Mouse (Mus musculus): ENCODE measurements around the gene Vmn1r210. TPM values are rescaled to one million over a fixed set of nuclear protein-coding genes. Genes with fewer than 3 reads are reported as not detected.
"Not testable (repeated sequence)": the region's sequence is repeated elsewhere in the genome, so short reads cannot be mapped to it uniquely, and the experiment has no call there.

The Vmn1r210 gene
- not detected in 2 replicates for polyA plus RNA-seq (2016; fragmentation: Nextera tagmentation; extraction: Ambion mirVana)

- no peaks in the 10 kb centered on the region for H3K9me3 ChIP-seq
- no peak for ATAC-seq (ENCODE audit: insufficient number of reproducible peaks, insufficient read depth, low FRiP score, low TSS enrichment, low read depth)
- no peak within 1 kb of the TSS for H3K9ac ChIP-seq (replicated peaks)
- no peaks in the 10 kb centered on the region for H3K36me3 ChIP-seq
- no peak within 1 kb of the TSS for H3K27ac ChIP-seq
- 51% methylated on average over 4 of the region's 4 CpGs for WGBS
- H3K4me3 ChIP-seq (replicated peaks): no peak within 1 kb of the TSS
- H3K27me3 ChIP-seq: no peaks in the 10 kb centered on the region
- no peaks in the 10 kb centered on the region for H3K4me1 ChIP-seq (replicated peaks)
- H3K4me2 ChIP-seq: no peak within 1 kb of the TSS
Observed at GRCm38 (mm10) chr13:22831248-22831647, at the start of gene Vmn1r210. Gene Vmn1r210, minus strand, starts transcription at chr13:22831348.

GRCm38 (mm10) chr13:22879257-22879656 is 48.1 kb upstream of the Vmn1r210 start:
- no peak for ATAC-seq (ENCODE audit: insufficient number of reproducible peaks, insufficient read depth, low FRiP score, low TSS enrichment, low read depth)
- H3K27ac ChIP-seq: no peak overlapping the region
- no peaks in the 10 kb centered on the region for H3K36me3 ChIP-seq
- no peaks in the 10 kb centered on the region for H3K27me3 ChIP-seq
- H3K9ac ChIP-seq (replicated peaks): no peak overlapping the region
- no peaks in the 10 kb centered on the region for H3K4me1 ChIP-seq (replicated peaks)
- H3K4me3 ChIP-seq (replicated peaks): no peak overlapping the region
- WGBS: 100% methylated on average over 1 of the region's 1 CpGs
- no peak overlapping the region for H3K4me2 ChIP-seq
- no peaks in the 10 kb centered on the region for H3K9me3 ChIP-seq

DNA sequence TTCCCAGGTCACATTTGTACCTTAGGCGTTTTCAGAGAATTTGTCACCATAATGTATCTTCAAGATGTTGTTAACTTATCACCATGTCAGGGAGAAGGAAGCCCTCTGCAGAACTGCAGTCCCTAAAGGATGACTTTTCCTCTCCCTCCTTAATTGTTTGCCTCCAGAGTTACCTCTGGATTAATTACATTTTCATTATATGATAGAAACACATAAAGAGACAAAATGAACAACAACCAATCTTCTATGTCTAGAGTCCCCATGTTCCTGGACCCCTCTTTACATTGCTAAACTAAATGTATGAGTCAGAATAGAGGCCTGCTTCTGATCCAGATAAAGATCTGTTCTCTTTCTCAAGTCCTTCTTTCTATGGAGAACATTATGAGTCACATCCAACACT is 26.3 kb upstream of the Vmn1r210 start, which contains the start of gene Vmn1r211:
Vmn1r211 (minus strand) TSS at position 101 of the 400 bp plus-strand sequence.
- no peak within 1 kb of the TSS for H3K4me2 ChIP-seq
- ATAC-seq (ENCODE audit: insufficient number of reproducible peaks, insufficient read depth, low FRiP score, low TSS enrichment, low read depth): no peak
- H3K27ac ChIP-seq: no peak within 1 kb of the TSS
- no peaks in the 10 kb centered on the region for H3K36me3 ChIP-seq
- no peak within 1 kb of the TSS for H3K4me3 ChIP-seq (replicated peaks)
- no peaks in the 10 kb centered on the region for H3K27me3 ChIP-seq
- 77% methylated on average over 1 of the region's 1 CpGs for WGBS
- H3K4me1 ChIP-seq (replicated peaks): no peaks in the 10 kb centered on the region
- H3K9ac ChIP-seq (replicated peaks): no peak within 1 kb of the TSS
- H3K9me3 ChIP-seq: no peaks in the 10 kb centered on the region

DNA sequence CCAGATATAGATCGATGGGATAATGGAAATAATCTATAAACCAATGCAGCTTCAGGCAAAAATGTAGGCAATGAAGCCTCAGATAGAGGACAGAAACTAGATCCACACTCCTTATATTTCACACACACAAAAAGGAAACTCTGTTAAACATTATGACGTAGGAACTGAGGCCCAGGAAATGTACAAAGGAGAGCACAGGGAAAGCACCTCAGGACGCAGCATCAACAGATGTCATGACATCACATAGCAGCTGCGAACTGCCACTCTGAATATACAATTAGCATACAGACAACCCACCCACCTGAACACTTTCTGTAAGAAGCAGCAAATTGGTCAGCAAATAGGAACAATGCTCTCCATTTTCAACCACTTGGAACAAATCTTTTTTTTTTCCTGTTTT is 23.6 kb upstream of the Vmn1r210 start:
- H3K9ac ChIP-seq (replicated peaks): no peak overlapping the region

GRCm38 (mm10) chr13:22846798-22847197 is 15.7 kb upstream of the Vmn1r210 start:
- Histone ChIP-seq H3K27me3 (no peaks in the 10 kb centered on the region), H3K36me3 (no peaks in the 10 kb centered on the region), H3K4me2 (no peak overlapping the region), H3K4me3 (replicated peaks) (no peak overlapping the region), H3K27ac (no peak overlapping the region), H3K9ac (replicated peaks) (no peak overlapping the region), H3K9me3 (no peaks in the 10 kb centered on the region), H3K4me1 (replicated peaks) (no peaks in the 10 kb centered on the region)
- WGBS: 60% methylated on average over 1 of the region's 1 CpGs
- no peak for ATAC-seq (ENCODE audit: insufficient number of reproducible peaks, insufficient read depth, low FRiP score, low TSS enrichment, low read depth)

More for the DNA sequence above, 23.6 kb upstream of the Vmn1r210 start:
- no peaks in the 10 kb centered on the region for H3K27me3 ChIP-seq
- no peaks in the 10 kb centered on the region for H3K9me3 ChIP-seq
- no peaks in the 10 kb centered on the region for H3K36me3 ChIP-seq
- WGBS: 75% methylated on average over 4 of the region's 4 CpGs
- H3K27ac ChIP-seq: no peak overlapping the region
- ATAC-seq (ENCODE audit: insufficient number of reproducible peaks, insufficient read depth, low FRiP score, low TSS enrichment, low read depth): no peak
- no peak overlapping the region for H3K4me2 ChIP-seq
- no peaks in the 10 kb centered on the region for H3K4me1 ChIP-seq (replicated peaks)
- H3K4me3 ChIP-seq (replicated peaks): no peak overlapping the region

- H3K4me2 ChIP-seq; H3K4me1 ChIP-seq (replicated peaks); H3K27ac ChIP-seq; H3K9ac ChIP-seq (replicated peaks); H3K4me3 ChIP-seq (replicated peaks); H3K27me3 ChIP-seq; H3K36me3 ChIP-seq; H3K9me3 ChIP-seq; ATAC-seq (ENCODE audit: insufficient number of reproducible peaks, insufficient read depth, low FRiP score, low TSS enrichment, low read depth): not testable (repeated sequence)
- 86% methylated on average over 3 of the region's 3 CpGs for WGBS
Observed at GRCm38 (mm10) chr13:22844304-22844703, 13.2 kb upstream of the Vmn1r210 start.

GRCm38 (mm10) chr13:22829395-22829794 is 1.8 kb downstream of the Vmn1r210 start:
- H3K27ac ChIP-seq; H3K4me3 ChIP-seq (replicated peaks); H3K36me3 ChIP-seq; H3K9ac ChIP-seq (replicated peaks); H3K4me2 ChIP-seq; H3K27me3 ChIP-seq; ATAC-seq (ENCODE audit: insufficient number of reproducible peaks, insufficient read depth, low FRiP score, low TSS enrichment, low read depth); H3K4me1 ChIP-seq (replicated peaks); H3K9me3 ChIP-seq: not testable (repeated sequence)
- WGBS: 43% methylated on average over 7 of the region's 7 CpGs

DNA sequence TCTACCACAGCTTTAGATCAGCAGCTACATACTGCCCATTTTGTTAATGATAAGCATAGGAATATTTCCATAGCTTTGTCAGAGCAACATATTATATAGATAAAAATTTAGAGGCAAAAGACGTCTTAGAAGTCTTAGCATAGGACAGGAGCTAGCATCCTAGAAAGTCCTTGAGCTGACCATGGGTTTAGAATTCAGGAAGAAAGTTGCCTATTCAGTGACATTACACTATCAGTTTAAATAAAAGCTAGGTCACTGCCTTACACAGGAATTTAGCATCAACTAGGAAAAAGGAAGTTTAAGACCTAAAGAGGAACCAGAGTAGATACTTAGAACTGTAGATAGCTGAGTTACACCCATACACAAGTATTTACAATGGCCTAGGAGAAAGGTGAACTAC is 9.5 kb downstream of the Vmn1r210 start:
- not testable (repeated sequence) for H3K36me3 ChIP-seq; H3K9ac ChIP-seq (replicated peaks); H3K27ac ChIP-seq; H3K4me2 ChIP-seq; H3K4me1 ChIP-seq (replicated peaks); H3K9me3 ChIP-seq; H3K27me3 ChIP-seq; H3K4me3 ChIP-seq (replicated peaks); ATAC-seq (ENCODE audit: insufficient number of reproducible peaks, insufficient read depth, low FRiP score, low TSS enrichment, low read depth)
- 77% methylated on average over 1 of the region's 1 CpGs for WGBS

GRCm38 (mm10) chr13:22809582-22809981 is 21.6 kb downstream of the Vmn1r210 start, which contains the start of gene Vmn1r209:
Gene Vmn1r209, minus strand, starts transcription at chr13:22809682.
- not testable (repeated sequence) for H3K4me1 ChIP-seq (replicated peaks); H3K27ac ChIP-seq; H3K36me3 ChIP-seq; H3K4me2 ChIP-seq; H3K4me3 ChIP-seq (replicated peaks); ATAC-seq (ENCODE audit: insufficient number of reproducible peaks, insufficient read depth, low FRiP score, low TSS enrichment, low read depth); H3K27me3 ChIP-seq; H3K9ac ChIP-seq (replicated peaks)
- H3K9me3 ChIP-seq: peaks cover 14% of the 10 kb centered on the region; the same call in 1 of the 2 replicates

DNA sequence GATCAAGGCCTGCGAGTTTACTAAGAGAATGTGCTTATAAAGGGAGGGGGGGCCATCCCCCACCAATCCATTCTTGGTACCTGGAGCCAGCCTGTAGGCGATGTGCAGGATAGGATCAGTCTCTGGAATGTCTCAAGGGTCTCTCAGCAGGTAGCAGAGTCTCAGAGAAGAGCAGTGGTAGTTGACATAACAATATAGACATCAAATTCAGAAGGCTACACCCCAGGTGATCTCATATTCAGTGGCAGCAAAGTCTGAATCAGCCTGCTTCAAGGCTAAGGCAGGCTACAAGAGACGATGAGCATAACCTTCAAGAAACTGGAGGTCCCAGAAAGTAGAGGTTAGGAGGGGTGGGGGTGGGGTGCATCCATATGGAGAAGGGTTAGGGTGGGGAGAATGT is 43.1 kb downstream of the Vmn1r210 start:
- not testable (repeated sequence) for H3K36me3 ChIP-seq; ATAC-seq (ENCODE audit: insufficient number of reproducible peaks, insufficient read depth, low FRiP score, low TSS enrichment, low read depth)
- WGBS: 83% methylated on average over 3 of the region's 3 CpGs

GRCm38 (mm10) chr13:22784159-22784558 is 47.0 kb downstream of the Vmn1r210 start:
- H3K9me3 ChIP-seq; ATAC-seq (ENCODE audit: insufficient number of reproducible peaks, insufficient read depth, low FRiP score, low TSS enrichment, low read depth): not testable (repeated sequence)

More for the DNA sequence above, 43.1 kb downstream of the Vmn1r210 start:
- not testable (repeated sequence) for H3K4me3 ChIP-seq (replicated peaks); H3K27me3 ChIP-seq; H3K9ac ChIP-seq (replicated peaks); H3K27ac ChIP-seq; H3K9me3 ChIP-seq; H3K4me2 ChIP-seq; H3K4me1 ChIP-seq (replicated peaks)

DNA sequence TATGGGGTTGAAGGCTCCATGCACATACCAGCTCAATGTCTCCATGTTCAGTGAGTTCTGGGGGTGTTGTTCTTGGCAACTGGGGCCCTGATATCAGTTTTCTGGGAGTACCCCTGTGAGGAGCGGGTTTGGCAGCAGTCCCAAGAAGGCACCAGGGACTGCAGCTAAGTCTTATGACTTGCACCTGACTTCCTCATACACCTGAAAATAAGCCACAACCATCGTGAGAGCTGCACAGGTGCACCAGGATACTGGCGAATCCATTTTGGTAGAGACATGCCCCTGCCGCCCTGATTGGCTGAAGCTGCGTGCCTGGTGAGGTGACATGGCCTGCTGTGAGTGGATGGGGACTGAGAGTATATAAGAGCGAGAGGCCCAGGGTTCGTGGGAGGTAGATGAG is 53.8 kb downstream of the Vmn1r210 start, which contains the start of gene Vmn1r208:
Vmn1r208 (minus strand) TSS at position 101 of the 400 bp plus-strand sequence.
- H3K36me3 ChIP-seq; H3K4me1 ChIP-seq (replicated peaks); H3K9me3 ChIP-seq; H3K27me3 ChIP-seq; H3K27ac ChIP-seq; H3K4me3 ChIP-seq (replicated peaks); ATAC-seq (ENCODE audit: insufficient number of reproducible peaks, insufficient read depth, low FRiP score, low TSS enrichment, low read depth); H3K4me2 ChIP-seq; H3K9ac ChIP-seq (replicated peaks): not testable (repeated sequence)
- no CpG with 5 or more reads among the region's 7 CpGs for WGBS

More at GRCm38 (mm10) chr13:22784159-22784558, 47.0 kb downstream of the Vmn1r210 start:
- not testable (repeated sequence) for H3K4me1 ChIP-seq (replicated peaks); H3K9ac ChIP-seq (replicated peaks); H3K36me3 ChIP-seq; H3K4me2 ChIP-seq; H3K27me3 ChIP-seq; H3K4me3 ChIP-seq (replicated peaks); H3K27ac ChIP-seq
